Mouse (Mus musculus) heart, embryonic 16.5 days (tissue): Measurements from ENCODE around the gene Cntnap5b. TPM values are rescaled to one million over a fixed set of nuclear protein-coding genes. Genes with fewer than 3 reads are reported as not detected.

ENCODE experiments used
- ATAC-seq: fragments of 200-750 bp; cut with Nextera tagmentation; replicated peaks from 2 replicates; pipeline ENCODE4 v1.8.0; 2017; ENCODE audit warnings: moderate number of reproducible peaks; ENCODE audit not compliant: insufficient read depth, low FRiP score; ENCODE audit errors: extremely low read depth
- H3K27ac ChIP-seq: fragments of 300-500 bp; sonication (generic); 2 replicates; pipeline ENCODE4 v1.5.1; 2014; ENCODE audit warnings: mild to moderate bottlenecking, low read length, control low read depth, moderate library complexity
- H3K27me3 ChIP-seq: fragments of 300-500 bp; sonication (generic); 2 replicates; pipeline ENCODE4 v1.6.1; 2014; ENCODE audit warnings: low read length, mixed read lengths; ENCODE audit not compliant: control insufficient read depth, insufficient read depth
- H3K36me3 ChIP-seq: fragments of 300-500 bp; sonication (generic); 2 replicates; pipeline ENCODE4 v1.6.1; 2014; ENCODE audit not compliant: control insufficient read depth, insufficient read depth
- H3K4me1 ChIP-seq: fragments of 300-500 bp; sonication (generic); 2 replicates; pipeline ENCODE4 v1.6.1; 2014; ENCODE audit warnings: low read length, mixed read lengths; ENCODE audit not compliant: control insufficient read depth, insufficient read depth
- H3K4me2 ChIP-seq: fragments of 300-500 bp; sonication (generic); 2 replicates; pipeline ENCODE4 v1.6.1; 2014; ENCODE audit warnings: low read depth, mild to moderate bottlenecking, control low read depth, low read length
- H3K4me3 ChIP-seq: fragments of 300-500 bp; sonication (generic); 2 replicates; pipeline ENCODE4 v1.5.1; 2014; ENCODE audit warnings: mild to moderate bottlenecking, control low read depth, low read length
- H3K9ac ChIP-seq: fragments of 300-500 bp; sonication (generic); 2 replicates; pipeline ENCODE4 v1.6.1; 2014; ENCODE audit warnings: low read length, control low read depth
- H3K9me3 ChIP-seq: fragments of 300-500 bp; sonication (generic); replicated peaks from 2 replicates; pipeline ENCODE4 v1.6.1; 2016; ENCODE audit warnings: low read length; ENCODE audit not compliant: control insufficient read depth
- WGBS: fragments of 180-500 bp; shearing (Covaris S2); extraction: QIAGEN DNeasy Blood & Tissue Kit; methylation state at CpG from one replicate; pipeline ENCODE4 v1.1.7; 2014; 5-methylcytosine and 5-hydroxymethylcytosine counted together
- polyA plus RNA-seq: library from polyadenylated mRNA; unstranded; fragments of >200 nt; fragmentation: Nextera tagmentation; extraction: Ambion mirVana; gene quantifications from 2 replicates; pipeline ENCODE4 v1.2.1, GENCODE M21; 2015

The Cntnap5b gene
- 0.04 TPM in 1 of 2 replicates, not detected in the other for polyA plus RNA-seq

DNA sequence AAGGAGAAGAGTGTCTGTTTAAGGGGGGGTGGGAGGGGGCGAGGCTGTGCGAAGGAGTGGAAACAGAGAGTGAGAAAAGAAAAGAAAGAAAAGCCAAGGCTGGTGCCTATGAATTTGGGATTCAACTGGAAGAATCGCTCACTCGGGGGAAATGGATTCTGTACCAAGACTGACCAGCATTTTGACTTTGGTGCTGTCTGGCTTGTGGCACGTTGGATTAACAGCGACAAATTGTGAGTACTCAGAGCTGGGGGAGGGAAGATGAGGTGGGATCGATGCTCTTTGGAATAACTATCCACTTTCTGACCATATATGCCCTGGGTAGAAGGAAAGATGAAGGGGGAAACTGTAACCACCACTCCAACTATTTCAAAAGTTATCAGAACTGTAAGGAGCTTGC, at the start of gene Cntnap5b:
TSS of gene Cntnap5b (plus strand) at position 152 of the 400 bp plus-strand sequence.
- Histone ChIP-seq H3K4me3 (no peak within 1 kb of the TSS), H3K4me2 (no peak within 1 kb of the TSS)

GRCm38 (mm10) chr1:99759996-99760395, 12.6 kb upstream of the Cntnap5b start:
- no peak overlapping the region for H3K4me2 ChIP-seq
- H3K9ac ChIP-seq: no peak overlapping the region
- H3K4me1 ChIP-seq: no peaks in the 10 kb centered on the region
- ATAC-seq: no peak
- H3K4me3 ChIP-seq: no peak overlapping the region
- no peaks in the 10 kb centered on the region for H3K9me3 ChIP-seq
- H3K27me3 ChIP-seq: no peaks in the 10 kb centered on the region
- H3K27ac ChIP-seq: no peak overlapping the region
- 77% methylated on average over 1 of the region's 1 CpGs for WGBS
- H3K36me3 ChIP-seq: no peaks in the 10 kb centered on the region

More for the DNA sequence above, at the start of gene Cntnap5b:
- no peaks in the 10 kb centered on the region for H3K9me3 ChIP-seq
- no peak for ATAC-seq
- no peaks in the 10 kb centered on the region for H3K4me1 ChIP-seq
- H3K27ac ChIP-seq: no peak within 1 kb of the TSS
- WGBS: 24% methylated on average over 7 of the region's 7 CpGs
- no peaks in the 10 kb centered on the region for H3K27me3 ChIP-seq
- no peaks in the 10 kb centered on the region for H3K36me3 ChIP-seq
- H3K9ac ChIP-seq: no peak within 1 kb of the TSS

DNA sequence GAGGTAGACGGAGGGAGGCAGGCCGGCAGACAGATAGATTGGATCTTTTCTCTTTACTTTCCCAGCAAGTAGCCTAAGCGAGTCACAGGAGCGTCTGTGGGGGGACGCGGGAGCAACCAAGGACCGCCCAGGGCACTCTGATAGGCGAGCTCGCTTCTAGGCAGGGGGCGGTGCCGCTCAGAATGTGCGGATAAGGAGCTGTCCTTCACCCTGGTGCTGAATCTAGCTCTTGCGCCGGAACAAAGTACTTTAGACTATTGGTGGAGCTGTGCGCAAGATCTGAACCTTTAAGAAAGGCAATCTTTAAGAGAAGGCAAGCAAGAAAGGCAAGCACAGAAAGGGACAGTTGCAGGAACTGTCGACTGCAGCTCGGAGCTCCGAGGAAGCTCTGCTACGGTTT, 382 bp upstream of the Cntnap5b start:
- H3K27ac ChIP-seq: no peak overlapping the region
- no peaks in the 10 kb centered on the region for H3K27me3 ChIP-seq
- H3K4me3 ChIP-seq: no peak overlapping the region
- ATAC-seq: no peak
- no peaks in the 10 kb centered on the region for H3K4me1 ChIP-seq
- under 1% methylated on average over 19 of the region's 19 CpGs for whole genome bisulfite sequencing
- H3K9ac ChIP-seq: no peak overlapping the region
- no peaks in the 10 kb centered on the region for H3K9me3 ChIP-seq
- H3K4me2 ChIP-seq: no peak overlapping the region
- H3K36me3 ChIP-seq: no peaks in the 10 kb centered on the region

GRCm38 (mm10) chr1:99774144-99774543, 1.6 kb downstream of the Cntnap5b start:
- no peaks in the 10 kb centered on the region for H3K27me3 ChIP-seq
- no peak for ATAC-seq
- no peak overlapping the region for H3K4me2 ChIP-seq
- no peak overlapping the region for H3K27ac ChIP-seq
- no peak overlapping the region for H3K4me3 ChIP-seq
- no peak overlapping the region for H3K9ac ChIP-seq
- WGBS: 3% methylated on average over 4 of the region's 4 CpGs
- H3K4me1 ChIP-seq: no peaks in the 10 kb centered on the region
- no peaks in the 10 kb centered on the region for H3K36me3 ChIP-seq
- H3K9me3 ChIP-seq: no peaks in the 10 kb centered on the region

- Histone ChIP-seq H3K9me3 (no peaks in the 10 kb centered on the region), H3K4me3 (no peak overlapping the region), H3K27me3 (no peaks in the 10 kb centered on the region), H3K36me3 (no peaks in the 10 kb centered on the region), H3K4me2 (no peak overlapping the region), H3K4me1 (no peaks in the 10 kb centered on the region), H3K27ac (no peak overlapping the region), H3K9ac (no peak overlapping the region)
- 72% methylated on average over 6 of the region's 6 CpGs for WGBS
- ATAC-seq: no peak
Observed at GRCm38 (mm10) chr1:99813334-99814110, 41.0 kb downstream of the Cntnap5b start.

- 90% methylated on average over 3 of the region's 3 CpGs for WGBS
- no peak overlapping the region for H3K9ac ChIP-seq
- no peak for ATAC-seq
- H3K36me3 ChIP-seq: no peaks in the 10 kb centered on the region
- H3K4me2 ChIP-seq: no peak overlapping the region
- no peaks in the 10 kb centered on the region for H3K27me3 ChIP-seq
- H3K9me3 ChIP-seq: no peaks in the 10 kb centered on the region
- H3K4me1 ChIP-seq: no peaks in the 10 kb centered on the region
- H3K4me3 ChIP-seq: no peak overlapping the region
- no peak overlapping the region for H3K27ac ChIP-seq
Observed at GRCm38 (mm10) chr1:99872344-99872743, 99.8 kb downstream of the Cntnap5b start.

DNA sequence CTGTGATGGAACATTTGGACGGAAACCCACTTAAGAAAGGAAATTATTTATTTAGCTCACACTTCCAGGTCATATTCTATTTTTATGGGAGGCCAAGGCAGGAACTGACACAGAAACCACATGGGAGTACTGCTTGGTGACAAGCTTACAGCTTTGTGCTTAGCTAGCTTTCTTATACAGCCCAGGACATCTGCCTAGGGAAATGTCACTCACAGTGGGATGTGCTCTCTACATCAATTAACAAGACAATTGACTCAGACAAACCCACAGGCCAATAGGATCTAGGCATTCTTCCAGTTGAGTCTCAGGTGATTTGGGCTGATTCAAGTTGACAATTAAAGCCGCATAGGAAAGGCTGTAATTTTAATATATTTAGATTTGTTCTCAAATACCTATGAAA, 135.2 kb downstream of the Cntnap5b start:
- no peak for ATAC-seq
- WGBS: 55% methylated on average over 2 of the region's 2 CpGs
- no peak overlapping the region for H3K4me3 ChIP-seq

DNA sequence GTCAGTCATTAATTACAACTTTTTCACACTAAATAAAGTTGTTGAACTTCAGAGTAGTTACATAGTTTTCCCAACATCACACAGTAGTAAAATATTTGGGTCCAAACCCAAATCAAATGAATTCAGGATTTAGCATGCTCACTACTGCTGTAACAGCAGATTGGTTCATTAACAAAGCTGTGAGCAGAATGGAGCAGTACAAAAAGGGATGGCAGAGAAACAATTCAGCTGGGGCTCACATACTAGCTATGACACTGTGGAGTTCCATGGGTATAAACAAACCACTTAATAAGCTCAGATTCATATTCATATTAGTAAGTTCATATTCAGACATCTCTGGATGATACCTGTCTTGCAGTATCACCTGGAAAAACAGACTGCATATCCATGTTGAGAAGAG, 170.9 kb downstream of the Cntnap5b start:
- Histone ChIP-seq H3K4me2 (no peak overlapping the region), H3K9ac (no peak overlapping the region), H3K4me1 (no peaks in the 10 kb centered on the region), H3K4me3 (no peak overlapping the region), H3K27ac (no peak overlapping the region), H3K9me3 (no peaks in the 10 kb centered on the region), H3K27me3 (no peaks in the 10 kb centered on the region), H3K36me3 (no peaks in the 10 kb centered on the region)
- no peak for ATAC-seq

More for the DNA sequence above, 135.2 kb downstream of the Cntnap5b start:
- Histone ChIP-seq H3K27ac (no peak overlapping the region), H3K27me3 (no peaks in the 10 kb centered on the region), H3K36me3 (no peaks in the 10 kb centered on the region), H3K9ac (no peak overlapping the region), H3K4me1 (no peaks in the 10 kb centered on the region), H3K9me3 (no peaks in the 10 kb centered on the region), H3K4me2 (no peak overlapping the region)

- no peak overlapping the region for H3K9ac ChIP-seq
- no peaks in the 10 kb centered on the region for H3K9me3 ChIP-seq
- no peak overlapping the region for H3K4me2 ChIP-seq
- H3K27me3 ChIP-seq: no peaks in the 10 kb centered on the region
- H3K27ac ChIP-seq: no peak overlapping the region
- no peak for ATAC-seq
- H3K4me1 ChIP-seq: no peaks in the 10 kb centered on the region
- no peak overlapping the region for H3K4me3 ChIP-seq
- WGBS: 24% methylated on average over 2 of the region's 2 CpGs
- no peaks in the 10 kb centered on the region for H3K36me3 ChIP-seq
Observed at GRCm38 (mm10) chr1:99959428-99959987, 186.9 kb downstream of the Cntnap5b start.
